Mouse (Mus musculus) heart, postnatal 36 days (tissue): ENCODE measurements at regions not wholly inside any gene's neighbourhood (a gene's known extent, or its start where the extent isn't known, plus 50 kb on each side); places are given as distances from the start of the nearest gene placed in this dataset.

Experiments
- DNase-seq, 2 experiments: peaks; one replicate each; pipeline ENCODE4 v3.0.0; 2021 to 2022
- intact Hi-C: fragments of 180-260 bp; cut with DNase I; formaldehyde crosslinking; loops from one replicate; pipeline ENCODE4 v1.15.1; 2025

DNA sequence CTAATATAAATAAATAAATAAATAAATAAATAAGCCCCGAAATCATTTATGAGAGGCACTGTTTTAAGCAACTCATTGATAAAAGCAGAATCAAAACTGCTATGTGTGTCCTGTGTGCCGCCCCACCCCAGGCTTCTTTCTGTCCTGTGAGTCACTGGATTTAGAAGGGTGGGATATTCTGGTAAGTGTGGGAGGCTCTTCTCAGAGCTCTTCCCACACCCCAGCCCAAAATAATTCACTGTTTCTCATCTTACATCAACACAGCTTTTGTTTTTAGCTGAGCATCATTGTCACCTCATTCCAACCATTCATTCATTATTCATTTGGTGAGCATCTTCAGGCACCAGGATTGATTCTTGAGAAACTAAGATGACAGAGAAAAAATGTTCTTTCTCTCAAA lies 118.4 kb downstream of the Barx2 start:
- intact Hi-C loops, result no loop called here
- DNase-seq, result no peak

DNA sequence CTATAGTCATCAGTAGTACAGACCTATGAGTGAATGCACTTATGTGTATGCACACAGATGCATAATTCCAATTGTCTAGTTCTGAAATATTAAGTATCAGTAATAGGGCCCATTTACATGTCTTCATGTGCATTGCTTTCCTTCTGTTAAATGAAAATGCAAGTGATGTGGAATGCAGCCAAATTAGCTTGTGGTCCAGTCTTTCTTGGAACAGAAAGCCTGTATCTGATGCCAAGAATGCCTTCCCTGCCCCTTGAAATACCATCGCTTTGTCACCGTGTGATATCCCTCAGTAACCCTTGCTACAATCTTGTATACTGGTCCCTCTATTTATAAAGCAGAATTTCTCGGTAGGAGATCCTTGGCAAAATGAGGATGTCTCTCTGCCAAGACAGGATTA lies 137.3 kb downstream of the Barx2 start:
- intact Hi-C loops, result no loop called here
- no peak for DNase-seq

DNA sequence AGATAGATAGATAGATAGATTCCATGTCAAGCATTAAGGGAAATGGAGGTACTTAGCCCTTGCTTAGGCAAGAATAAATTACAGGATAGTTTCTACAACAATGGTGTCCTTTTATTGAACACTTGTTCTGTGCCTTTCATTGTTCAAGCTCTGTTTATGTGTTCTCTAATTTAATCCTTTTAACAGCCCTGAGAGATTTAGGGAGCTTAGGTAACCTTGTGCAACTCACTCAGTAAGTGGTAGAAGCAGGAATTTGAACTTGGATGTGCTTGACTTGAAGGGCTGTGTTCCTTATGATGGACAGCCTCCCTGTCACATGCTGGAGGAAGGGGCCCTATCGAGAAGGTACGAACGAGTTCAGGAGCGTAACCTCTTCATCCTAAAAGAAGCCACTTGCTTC lies 147.9 kb downstream of the Barx2 start:
- no peak for DNase-seq
- intact Hi-C loops, result no loop called here

DNA sequence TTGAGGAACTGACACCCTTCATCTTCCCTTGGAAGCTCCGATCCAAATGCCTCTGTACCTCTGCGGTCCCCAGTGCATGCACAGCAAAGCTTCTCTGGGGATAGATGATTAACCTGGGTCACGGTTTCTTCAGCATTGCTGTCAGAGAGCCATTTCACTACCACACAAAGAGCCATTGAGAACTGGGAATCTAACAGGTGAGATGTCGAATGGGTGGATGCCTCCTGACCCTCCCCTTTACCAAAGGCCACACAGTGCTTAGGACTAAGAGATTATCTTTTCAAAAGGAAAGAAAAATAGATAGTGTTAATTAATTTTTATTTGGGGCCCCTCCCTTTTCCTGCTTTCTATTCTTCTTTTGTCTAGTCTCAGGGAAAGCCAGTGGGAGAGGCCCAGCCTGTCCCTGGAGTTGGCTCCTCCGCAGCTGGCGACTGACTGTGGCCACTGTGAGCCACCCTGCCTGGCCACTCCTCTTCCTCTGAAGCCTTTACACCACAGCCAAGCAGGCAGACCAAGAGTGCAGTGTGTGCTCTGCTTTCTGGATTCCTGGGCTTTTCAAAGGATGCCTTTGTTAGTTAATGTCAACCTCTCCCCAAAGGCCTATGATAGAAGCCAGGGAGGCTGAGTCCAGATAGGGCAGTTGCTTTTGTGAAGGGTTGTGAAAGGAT lies 155.2 kb downstream of the Barx2 start:
- intact Hi-C loops, result no loop called here
- DNase-seq, result peak in 1 of 2 experiments; percentile 4

DNA sequence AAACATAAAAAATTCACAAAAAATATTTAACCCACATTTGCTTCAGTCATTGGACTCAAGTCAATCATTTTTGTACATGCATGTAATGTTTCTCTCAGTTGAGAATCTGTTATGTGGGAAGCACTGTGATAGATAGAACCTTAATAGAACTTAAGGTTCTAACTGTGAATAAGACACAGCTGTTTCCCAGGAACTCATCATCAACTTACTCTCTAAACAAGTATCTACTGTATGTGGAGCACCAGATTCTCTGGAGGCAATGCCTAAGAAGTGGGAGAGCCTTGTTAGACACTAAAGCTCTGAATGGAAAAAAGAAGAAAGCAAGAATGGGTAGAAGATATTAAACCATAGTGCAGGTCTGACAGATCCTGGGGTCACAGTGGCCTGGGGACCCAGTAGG lies 182.8 kb downstream of the Barx2 start:
- intact Hi-C loops, result no loop called here
- no peak for DNase-seq

DNA sequence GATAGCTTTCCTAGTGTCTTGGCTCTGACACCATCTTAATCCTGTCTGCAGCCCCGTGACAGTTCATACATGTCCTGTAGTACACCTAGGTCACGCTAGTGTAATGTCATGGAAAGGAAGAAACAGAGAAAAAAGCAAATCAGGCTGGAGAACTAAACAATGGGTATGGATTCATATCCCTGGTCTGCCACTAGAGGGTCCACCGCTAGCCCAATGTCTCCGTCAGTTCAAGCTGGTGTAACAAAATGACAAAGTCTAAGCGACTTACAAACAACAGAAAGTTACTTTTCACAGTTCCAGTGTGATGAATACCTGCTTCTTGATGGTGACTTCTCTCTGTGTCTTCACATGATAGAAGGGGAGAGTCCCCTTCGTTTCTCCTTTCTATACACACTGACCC lies 194.0 kb downstream of the Barx2 start:
- DNase-seq, result no peak
- intact Hi-C loops, result no loop called here

DNA sequence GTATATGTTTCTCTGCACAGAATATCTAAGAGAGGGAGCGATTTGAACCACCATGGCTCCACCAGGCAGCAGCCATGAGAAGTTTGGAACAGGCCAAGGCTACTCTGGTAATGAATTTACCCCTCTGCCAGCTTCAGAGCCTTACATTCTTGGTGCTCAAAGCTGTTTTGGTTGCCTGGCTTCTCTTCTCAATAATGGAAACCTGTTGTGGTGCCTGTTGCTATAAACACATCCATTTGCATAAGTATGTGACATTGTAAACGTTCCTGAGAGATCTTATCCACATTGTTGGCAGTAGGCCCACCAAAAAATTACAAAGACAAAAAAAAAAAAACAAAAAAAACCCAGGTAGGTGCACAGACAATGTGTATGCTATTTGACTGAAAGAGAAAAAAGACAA lies 203.2 kb downstream of the Barx2 start:
- no peak for DNase-seq
- intact Hi-C loops, result no loop called here

DNA sequence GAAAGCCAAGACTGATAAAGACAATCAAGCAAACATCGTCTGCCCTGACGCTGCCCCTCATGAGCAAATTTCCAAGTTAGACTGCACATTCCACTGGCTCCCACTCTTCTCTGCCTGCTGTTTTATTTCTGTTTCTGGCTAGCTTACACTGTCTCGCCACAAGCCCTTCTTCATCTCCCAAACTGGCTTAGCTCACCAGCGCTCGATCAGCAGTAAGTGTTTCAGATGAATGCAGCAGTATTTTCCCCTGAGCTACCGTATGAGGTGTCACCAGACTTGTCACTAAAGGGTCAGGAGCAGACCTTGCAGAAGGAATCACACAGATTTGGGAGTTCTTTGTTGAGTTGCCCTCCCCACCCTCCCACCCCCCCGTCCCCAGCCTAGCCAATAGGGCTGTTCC lies 206.6 kb downstream of the Barx2 start:
- no peak for DNase-seq
- intact Hi-C loops, result loop anchor here (10.0 kb wide), 1 partner anchor 208 kb away; the partner anchor contains the start of gene Barx2

DNA sequence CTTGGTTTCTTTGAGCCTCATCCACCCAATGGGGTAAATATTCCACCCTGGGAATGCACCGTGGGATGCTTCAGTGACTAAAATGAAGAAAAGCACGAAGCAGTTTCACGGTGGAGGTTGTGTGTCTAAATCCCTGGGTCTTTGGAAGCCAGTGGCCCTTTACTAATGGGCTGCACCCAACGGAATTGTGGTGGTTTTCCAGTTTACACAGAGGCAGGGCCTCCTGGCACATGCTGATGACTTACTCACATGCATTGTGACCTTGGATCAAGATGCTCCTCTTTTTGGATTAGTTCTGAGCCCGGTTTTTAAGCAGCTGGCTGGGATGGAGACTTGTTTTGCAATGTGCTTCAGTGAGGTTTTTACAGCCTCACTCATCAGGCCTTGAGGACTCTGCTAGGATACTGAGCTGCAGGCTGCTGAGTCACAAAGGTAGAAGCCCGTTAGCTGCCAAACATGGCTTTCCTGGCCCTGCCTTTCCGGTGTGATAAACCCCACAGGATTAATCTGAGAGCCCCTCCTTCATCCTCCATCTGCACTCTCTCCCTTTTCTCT lies 222.3 kb downstream of the Barx2 start:
- intact Hi-C loops, result no loop called here
- no peak for DNase-seq

DNA sequence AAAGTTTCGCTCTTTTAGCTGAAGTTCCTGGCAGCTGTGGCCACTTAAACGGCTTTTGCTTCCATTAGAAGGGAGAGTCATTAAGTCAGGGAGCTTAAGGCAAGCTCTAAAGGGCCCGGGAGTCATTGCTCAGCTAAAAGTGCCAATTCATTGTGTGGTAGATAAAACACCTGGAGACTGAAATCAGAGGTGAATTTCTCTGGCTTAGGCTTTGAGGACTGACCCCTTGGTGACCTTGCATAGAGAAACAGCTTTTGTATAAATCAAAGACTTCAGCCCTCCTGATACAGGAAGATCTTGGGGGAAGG lies 224.1 kb upstream of the Tmem45b start:
- intact Hi-C loops, result no loop called here
- DNase-seq, result no peak

DNA sequence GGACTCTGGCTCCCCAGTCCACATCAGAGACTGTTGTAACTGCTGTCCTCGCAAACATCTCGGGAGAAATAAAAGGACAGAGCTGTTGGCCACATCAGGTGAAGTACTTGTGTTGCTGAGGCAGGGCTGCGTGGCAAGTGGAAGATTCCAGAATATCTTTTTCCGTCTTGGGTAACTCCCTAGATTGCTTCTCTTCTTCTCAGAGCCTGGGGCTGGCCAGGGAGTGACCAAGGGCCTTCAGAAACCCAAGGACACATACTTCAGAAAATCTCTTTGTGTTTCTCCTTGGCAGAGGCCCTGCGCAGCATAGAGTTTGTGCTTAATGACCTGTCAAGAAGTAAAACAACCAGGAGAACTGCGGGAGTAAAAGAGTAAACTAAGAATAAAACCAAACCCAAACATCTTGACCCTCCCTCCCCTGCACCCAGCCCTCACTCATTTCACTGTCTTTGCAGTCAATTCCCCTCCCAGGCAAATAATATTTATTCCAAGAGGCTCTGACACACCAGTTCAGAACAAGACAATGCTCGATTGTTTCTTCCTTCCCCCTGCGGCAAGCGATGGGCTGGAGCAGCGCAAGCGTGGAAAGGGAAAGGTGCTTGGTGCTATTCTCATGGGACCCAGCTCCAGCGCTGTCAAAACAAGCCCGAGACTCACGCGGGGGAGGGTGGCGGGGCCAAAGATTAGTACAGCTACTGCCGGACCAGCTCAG lies 223.6 kb upstream of the Tmem45b start:
- DNase-seq, result peak; percentile 14 to 26
- intact Hi-C loops, result no loop called here

DNA sequence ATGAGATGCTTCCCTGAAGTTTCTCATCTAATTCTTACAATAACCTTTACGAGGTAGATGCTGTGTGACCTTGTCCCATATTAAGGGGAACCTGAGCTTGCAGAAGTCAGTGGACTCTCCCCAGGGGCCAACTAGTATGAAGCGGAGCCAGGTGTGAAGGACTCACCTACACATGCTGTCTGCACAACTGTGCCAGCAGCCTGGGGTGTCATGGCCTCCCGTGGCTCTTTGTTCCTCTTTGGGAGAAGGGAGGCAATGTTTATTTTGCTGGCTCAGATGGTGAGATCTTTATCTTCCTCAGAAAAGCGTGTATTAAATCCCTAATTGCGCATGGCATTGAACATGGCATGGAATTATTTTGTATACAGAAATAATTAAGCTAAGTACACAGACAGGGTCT lies 222.2 kb upstream of the Tmem45b start:
- DNase-seq, result no peak
- intact Hi-C loops, result no loop called here

DNA sequence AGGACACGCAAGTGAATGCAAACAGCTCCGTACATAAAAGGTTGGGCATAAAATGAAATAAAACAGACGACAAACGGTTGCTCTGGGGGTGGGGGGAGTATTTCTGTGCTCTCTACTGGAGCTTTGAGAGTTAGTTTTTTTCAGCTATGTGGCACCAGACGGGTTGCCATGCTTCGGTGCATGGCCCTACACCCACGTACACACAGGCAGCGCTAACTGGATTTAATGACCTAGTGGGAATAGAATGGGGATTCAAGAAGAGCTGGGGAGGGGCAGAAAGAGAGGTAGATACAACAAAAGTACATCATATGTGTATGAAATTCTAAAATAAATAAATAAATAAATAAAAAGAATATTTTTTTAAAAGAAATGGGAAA lies 220.5 kb upstream of the Tmem45b start:
- intact Hi-C loops, result no loop called here
- DNase-seq, result no peak

DNA sequence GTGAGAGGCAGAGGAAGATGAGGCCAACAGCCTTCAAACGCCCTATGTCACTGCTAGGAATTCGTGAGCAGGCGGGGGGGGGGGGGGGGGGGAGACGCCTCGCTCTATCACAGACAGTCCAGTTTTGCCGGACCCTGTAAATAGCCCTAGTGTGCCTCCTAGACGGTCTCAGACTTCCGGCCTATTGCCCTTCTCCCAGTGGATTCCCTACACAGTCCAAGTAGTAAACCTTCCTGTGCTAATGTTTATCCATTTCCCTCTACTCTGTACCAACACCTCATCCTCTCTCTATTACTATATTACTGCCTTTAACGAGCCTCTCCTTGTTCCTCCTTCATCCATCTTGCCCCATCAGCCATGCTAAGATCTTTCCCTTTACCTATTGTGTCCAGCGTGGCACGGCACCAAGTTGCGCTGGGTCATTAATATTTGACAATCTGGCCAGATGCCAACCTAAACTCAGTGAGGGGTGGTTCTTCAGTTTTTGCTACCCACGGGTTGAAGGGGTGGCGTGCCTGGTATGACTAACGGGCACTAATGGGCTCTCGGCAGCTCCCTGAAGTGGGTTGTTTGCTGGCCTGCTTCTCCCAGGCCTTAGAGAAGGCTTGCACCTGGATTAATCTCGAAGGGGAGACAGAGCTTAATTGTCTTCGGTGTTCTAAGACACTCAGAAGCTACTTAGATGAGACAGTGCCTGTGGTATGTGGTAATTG lies 220.0 kb upstream of the Tmem45b start:
- DNase-seq, result no peak
- intact Hi-C loops, result no loop called here

DNA sequence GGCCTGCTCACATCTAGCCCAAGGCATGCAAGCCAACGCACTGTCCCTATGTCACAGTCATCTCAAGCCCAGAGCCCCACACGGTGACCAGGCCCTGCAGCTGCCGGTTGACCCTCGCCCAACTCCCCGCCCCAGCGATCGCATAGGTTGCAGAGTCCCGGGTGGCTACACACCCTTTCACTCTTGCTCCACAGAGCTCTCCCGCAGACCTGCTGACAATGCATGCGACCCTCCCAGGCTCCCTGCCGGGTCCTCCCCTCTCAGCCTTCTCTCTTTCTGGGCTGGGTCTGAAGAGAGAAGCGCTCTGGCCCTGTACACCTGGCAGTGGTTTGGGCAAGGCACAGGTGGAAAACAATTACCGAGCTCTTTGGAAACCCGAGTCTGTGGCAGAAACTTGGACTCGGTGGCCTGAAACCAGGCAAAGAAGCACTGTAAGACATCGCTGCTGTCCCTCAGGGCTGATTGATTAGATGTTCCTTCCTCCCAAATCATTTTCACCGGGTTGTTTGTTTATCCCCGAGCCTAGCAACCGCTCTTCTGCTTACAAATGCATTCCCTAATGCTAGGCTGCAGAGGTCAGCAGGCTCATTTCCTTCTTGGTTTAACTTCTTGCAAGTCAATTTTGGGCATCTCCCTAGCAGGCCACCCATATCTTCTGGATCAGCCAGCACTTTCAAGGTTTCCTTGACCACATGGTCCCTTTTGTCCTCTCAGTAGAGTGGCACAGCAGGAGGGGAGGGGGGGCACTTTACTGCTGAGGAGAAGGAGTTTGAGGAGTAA lies 219.2 kb upstream of the Tmem45b start:
- DNase-seq, result peak in 1 of 2 experiments; percentile 7
- intact Hi-C loops, result no loop called here

DNA sequence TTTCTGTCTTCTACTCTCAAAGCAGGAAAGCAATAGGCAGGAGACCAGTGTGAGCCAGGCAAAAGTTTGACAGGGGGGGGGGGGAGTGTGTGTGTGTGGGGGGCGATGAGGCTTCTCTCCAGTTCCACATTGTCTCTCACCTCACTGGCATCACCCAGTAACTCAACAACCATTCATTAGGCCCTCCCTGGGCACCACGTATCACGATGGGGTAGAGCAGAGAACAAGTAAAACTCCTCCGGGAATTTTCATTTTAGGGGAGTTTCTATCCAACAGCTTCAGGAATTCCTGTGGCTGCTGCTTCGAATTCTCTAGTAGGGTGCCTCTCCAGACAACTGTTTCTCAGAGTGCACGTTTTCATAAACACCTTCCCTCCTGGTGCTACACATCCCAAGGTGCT lies 218.6 kb upstream of the Tmem45b start:
- DNase-seq, result no peak
- intact Hi-C loops, result no loop called here

DNA sequence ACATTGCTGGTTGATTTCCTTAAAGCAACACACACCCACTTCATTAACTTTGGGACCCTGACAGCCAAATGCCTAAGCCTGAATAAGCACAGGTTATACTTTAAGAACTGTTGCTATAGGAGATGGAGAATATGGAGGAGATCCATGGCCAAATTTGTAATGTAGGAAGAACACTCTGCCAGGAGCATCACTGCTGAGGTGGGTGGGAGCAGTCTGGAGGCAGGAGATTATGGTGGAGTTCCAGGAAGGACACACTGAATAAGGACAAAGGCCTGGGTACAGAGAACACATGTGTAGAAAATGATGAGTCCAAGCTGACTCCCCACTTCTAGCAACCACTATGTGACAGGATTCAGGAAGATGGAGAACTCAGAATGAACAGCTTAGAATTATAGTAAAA lies 212.9 kb upstream of the Tmem45b start:
- DNase-seq, result no peak
- intact Hi-C loops, result no loop called here

DNA sequence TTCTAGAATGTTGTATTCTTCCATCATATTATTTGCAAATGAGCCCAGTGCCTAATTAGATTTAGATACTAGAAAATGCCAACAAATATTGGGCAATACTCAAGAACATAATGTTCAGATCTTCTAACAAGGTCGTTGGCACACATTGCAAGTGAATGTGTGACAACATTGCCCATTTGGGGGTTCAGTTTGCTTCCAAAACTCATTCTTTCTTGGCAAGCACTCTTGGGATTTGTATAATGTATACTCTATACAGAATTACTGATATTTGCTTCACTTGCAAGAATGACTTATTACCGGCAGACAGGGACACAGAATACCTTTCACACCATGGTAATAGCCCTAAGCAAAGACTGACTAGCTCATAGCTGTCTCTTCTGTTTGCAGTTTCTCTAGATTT lies 194.8 kb upstream of the Tmem45b start:
- intact Hi-C loops, result no loop called here
- no peak for DNase-seq

DNA sequence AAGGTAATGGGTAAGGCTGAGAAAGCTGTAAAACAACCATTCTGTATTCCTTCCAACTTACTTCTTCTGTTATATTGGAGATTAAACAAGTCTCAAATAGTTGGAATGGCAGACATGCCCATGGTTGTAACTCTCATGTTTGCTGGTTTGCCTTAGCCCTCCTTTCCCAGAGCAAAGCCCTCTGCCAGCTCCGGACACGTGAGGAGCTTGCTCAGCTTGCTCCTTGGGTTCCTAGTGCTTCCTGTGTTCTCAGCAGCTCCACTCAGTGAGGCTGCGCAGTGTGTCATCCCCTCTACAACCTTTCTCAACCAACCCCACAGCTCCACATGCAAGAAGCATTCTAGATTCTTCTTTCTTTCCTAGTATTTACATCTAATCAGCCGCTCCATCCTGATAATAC lies 193.3 kb upstream of the Tmem45b start:
- no peak for DNase-seq
- intact Hi-C loops, result no loop called here

DNA sequence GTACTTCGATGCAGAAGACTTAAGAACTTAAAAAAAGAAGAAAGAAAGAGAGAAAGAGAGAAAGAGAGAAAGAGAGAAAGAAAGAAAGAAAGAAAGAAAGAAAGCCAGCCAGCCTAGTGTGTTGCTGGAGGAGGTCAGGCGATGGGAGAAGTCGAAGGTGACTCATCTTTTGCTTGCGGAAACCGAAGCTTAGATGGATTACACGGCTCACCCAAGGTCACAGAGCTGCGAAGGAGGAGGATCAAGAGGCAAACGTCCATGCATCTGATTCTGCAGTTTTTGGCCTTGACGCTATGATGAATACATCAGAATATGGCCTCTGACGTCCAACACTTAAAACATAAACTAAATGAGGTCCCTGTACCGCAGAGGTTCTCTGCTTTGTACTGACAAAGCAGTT lies 192.4 kb upstream of the Tmem45b start:
- no peak for DNase-seq
- intact Hi-C loops, result no loop called here

DNA sequence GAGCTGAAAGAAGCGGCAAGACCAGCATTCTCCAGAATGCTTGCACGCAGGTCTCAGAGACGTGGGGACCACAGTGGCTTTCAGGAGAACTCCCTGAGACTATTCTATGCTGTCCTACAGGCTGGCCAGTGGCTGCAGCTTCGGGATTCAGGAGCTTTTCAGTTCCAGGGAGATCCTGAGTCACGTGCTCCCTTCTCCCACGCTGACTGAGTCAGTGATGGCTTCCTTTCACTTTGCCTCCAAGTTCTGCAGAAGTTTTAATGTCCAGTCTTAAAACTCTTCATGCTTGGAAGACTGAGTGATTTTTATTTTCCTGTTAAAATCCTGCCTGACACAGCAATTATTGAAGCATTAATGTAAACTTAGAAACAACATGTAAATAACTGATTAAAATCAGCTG lies 190.5 kb upstream of the Tmem45b start:
- DNase-seq, result no peak
- intact Hi-C loops, result no loop called here
